Mouse (Mus musculus) hindlimb bud, embryonic 11.5 days (tissue): ENCODE data around the gene Elmod1.

Experiments used
- DNase-seq: peaks from one replicate; pipeline ENCODE4 v3.0.0-alpha.2; 2012; ENCODE audit warnings: low read depth, low spot score; ENCODE audit errors: extremely low spot score

The Elmod1 gene

DNA sequence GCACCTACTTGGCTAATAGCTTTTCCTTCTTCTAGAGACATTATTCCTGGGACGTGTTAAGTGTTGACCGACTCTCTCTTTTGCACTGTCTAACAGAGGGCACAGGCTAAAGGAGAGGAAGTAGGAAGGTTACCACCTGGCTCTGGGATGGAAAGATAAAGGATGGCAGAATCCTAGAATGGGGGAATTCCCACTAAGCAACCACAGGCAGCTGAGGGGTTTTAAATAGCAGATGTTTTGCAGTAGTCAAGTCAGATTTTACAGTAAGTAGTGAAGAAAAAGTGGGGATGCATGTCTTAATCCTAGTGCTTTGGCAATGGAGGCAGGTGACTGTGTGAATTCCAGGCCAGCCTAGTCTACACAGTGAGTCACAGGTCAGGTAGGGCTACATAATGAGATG, 64.3 kb downstream of the Elmod1 start:
- no peak for DNase-seq

DNA sequence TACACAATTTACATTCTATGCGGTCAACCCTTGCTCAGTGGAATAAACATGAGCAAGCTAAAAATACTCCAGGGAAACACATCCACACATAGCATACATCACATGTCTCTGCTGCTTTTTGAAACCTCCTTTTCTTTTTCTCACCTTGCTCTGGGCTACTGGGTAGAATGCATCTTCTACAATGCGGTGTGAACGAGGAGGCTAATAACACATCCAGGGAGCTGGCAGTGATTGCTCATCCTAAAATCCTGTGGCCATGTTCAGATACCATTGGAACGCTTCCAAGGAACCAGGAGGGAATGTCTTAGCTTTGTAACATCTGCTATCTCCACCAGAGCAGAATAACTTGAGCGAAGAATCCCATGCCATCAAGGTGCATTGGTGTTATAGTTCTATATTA, 64.8 kb downstream of the Elmod1 start:
- no peak for DNase-seq

DNA sequence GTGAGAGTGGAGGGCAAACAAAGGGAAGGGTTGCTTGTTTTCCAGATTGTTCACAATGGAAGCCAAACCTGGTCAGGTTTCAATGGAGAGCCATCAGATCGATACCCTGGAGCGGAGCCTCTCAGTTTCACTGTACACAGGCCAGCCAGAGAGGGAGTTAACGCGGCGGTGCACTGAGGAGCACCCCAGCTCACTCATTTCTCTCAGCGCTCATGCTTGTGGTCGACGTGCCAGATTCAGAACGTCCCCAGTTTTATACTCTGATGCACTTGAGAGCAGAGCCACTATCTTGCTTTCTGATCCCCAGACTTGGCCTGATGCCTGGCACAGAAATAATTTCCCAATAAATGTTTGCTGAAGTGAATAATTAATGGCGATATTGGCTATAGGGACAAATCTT, 68.3 kb downstream of the Elmod1 start:
- no peak for DNase-seq

DNA sequence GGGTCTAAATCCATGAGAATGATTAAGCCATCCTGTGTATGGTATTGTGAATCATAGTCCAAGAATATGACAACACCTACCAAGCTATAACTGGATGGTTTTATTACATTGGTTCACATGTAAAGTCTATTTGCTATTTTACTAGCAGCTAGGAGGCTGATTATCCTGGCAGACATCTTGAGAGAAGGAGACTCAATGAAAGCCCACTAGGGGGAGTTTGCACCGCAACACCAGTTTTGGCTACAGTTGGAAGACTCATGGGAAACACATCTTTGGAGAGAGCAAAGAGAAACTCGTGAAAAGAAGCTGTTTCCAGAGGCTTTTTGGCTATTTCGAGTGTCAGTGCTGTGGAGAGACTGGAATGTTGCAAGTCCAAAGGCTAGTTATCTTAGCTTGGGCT, 69.7 kb downstream of the Elmod1 start:
- no peak for DNase-seq

DNA sequence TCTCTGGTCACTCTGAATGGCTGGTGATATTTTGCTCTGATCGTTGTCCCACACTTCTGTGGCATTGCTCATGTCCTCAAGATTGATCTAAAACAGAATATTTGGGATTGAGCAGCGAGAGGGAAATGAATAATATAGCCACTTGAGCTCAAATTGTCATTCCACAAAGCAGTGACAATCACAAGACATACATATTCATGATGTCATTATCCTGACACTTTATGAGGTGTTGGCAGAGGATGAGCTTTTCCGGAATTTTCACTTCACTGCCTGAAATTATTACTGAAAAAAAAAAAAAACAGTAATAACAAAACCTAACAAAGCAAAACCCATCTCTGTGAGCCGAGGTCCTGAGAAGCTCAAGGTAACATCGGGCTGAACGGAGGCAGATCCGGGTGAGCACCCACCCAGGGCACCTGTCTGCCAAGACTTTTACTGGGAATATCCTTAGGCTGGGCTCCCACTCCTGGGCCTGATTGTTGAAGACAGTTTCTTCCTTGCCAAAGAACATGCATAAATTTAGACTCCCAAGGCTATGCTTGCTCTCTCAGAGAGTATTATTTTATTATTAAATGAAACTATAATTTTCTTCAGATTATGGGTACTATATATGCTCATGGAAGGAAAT, 71.8 kb downstream of the Elmod1 start:
- DNase-seq, result no peak

DNA sequence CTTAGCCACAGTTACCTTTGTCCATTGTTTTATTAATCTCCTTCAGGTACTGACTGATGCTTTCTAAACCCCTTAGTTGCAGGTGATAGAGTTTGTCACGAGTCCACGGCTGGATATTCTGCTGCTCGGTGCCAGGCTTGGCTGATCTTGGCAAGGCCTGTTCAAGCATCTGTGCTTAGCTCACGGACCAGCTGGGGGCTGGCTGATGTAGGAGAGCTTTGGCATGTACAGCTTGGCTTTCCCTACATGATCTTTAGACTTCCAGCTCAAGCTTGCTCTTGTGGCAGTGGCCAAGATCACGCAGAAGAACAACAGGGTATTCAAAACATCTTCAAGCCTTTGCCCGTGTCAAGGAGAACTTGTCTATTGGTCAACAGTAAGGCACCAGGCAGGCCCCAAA, 75.3 kb downstream of the Elmod1 start:
- DNase-seq, result no peak

DNA sequence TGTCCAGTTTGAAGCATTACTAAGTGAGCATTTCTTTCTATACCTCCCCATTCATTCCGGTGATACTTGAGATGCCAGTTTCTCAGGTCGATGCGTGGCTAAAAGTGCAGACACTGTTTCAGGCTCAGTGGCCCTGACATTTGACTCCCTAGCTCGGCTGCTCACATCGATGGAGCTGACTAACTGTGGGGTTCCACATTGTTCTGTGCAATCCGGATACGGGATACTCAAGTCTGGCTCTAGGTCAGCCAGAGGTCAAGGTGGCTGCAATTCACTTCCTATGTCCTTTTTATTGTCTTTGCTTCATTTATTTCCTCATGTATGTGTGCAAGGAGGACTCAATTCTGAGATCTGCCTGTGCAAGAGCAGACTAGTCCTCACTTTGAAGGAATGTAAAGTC, 79.3 kb downstream of the Elmod1 start:
- no peak for DNase-seq

DNA sequence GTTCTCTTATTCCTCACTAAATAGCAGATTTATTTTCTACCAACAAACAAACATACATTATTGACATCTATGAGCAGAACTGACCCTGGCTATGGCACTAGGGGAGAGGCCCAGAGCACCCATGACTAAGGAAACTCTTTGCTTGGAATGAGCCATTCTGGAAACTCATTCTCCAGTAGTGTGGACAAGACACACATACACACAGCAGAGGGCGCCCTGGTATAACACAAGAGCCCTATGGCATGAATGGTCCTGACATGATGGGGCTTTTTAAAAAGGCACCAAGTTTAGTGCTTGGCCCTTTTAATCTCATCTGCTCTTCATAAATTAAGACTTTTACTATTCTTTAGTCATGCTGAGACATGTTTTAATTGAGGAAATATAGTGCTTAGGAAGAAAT, 85.0 kb downstream of the Elmod1 start:
- no peak for DNase-seq

DNA sequence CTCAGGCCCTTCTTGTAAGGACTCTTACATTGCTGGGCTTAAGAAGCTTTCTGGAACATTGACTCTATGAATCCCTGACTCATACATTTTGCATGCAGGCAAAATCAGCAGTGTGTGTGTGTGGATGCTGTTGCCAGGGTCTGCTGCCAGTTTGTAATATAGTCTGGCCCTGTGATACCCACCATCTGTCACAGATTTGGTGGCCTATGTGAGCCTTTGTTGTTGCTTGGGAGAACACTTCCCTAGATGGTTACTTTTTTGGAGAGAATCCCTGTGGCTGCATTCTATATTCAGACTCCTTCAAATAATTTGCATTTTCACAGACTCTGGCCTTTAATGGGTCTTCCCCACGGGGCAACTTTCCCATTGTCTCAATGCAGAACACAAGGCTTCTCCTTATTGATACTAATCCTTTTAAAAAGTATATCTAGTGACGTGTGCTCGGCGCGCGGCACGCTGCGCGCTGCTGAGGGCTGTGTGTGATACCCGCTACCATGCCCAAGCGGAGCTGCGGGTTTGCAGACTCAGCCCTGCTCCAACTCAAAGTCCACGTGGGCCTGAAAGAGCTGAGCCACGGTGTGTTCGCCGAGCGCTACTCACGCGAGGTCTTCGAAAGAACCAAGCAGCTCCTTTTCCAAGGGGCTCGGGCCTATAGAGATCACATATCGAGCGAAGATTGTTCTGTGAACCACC, 91.4 kb downstream of the Elmod1 start:
- DNase-seq, result no peak

DNA sequence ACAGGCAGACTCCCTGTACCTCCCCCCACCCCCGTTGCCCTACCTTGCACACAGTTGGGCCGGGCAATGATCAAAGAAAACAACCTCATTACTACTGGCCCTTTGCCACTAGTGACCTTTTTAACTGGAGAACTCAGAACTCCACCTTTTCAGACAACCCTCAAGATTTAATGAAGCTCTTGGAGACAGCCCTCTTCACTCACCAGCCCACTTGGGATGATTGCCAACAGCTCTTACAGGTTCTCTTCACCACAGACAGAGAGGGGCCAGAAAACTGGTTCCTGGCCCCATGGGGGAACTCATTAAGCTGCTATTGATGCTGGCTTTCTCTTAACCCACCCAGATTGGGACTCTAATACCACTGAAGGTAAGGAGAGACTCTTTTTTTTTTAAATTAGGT, 97.7 kb downstream of the Elmod1 start:
- DNase-seq, result no peak

DNA sequence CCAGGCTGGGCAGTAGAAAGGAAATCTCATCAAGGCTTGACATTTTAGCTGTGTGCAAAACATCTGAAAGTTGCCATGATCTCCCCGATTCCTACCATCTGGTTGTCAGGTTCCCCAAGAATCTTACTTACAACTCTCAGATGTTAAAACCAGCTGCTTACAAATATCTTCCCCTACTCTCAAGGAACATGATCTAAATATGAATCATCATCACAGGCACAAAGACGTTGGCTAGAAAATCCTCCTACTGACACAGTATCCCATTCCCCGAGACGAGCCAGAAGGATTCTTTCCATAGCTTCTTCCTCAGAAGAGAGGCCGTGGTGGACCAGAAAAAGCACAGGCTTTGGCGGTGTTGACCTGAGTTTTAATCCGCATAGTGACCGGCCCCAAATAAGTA, 101.9 kb downstream of the Elmod1 start:
- no peak for DNase-seq
